Mouse (Mus musculus): ENCODE data around the gene 1700080E11Rik. TPM values are rescaled to one million over a fixed set of nuclear protein-coding genes. Genes with fewer than 3 reads are reported as not detected.

Gene 1700080E11Rik
- total RNA-seq, 2 experiments from 2014 or later, result not detected

GRCm38 (mm10) chr9:105100807-105101570, 43.9 kb downstream of the 1700080E11Rik start:
- H3K27ac ChIP-seq, result no peak overlapping the region

More at GRCm38 (mm10) chr9:105100807-105101570, 43.9 kb downstream of the 1700080E11Rik start:
- no peak for DNase-seq (ENCODE audit: extremely low spot score in 1 of 2, low spot score in 2 of 2)
- no peak for TF ChIP-seq CTCF (IDR thresholded peaks at IDR 0.05)
- no peak overlapping the region for H3K4me3 ChIP-seq
- intact Hi-C loops (cut with DNase I), result no loop called here

Other genes starting within 250 kb of the 1700080E11Rik start
- 10 to 100 TPM; 87.0 to 88.1 TPM for gene Mrpl3, start 91.9 kb downstream of the 1700080E11Rik start, total RNA-seq (2021)
- gene Nudt16, start 13.3 kb downstream of the 1700080E11Rik start, total RNA-seq (2021), result 10 to 100 TPM; 15.5 to 17.7 TPM

Data from left cerebral cortex, adult 2 months (tissue).